Mouse (Mus musculus) olfactory bulb, adult 2 months (tissue): Measurements from ENCODE around the gene Trim41. TPM values are rescaled to one million over a fixed set of nuclear protein-coding genes. Genes with fewer than 3 reads are reported as not detected.
"Not testable (repeated sequence)": the region's sequence is repeated elsewhere in the genome, so short reads cannot be mapped to it uniquely, and the experiment has no call there.

Experiments used
- H3K27ac ChIP-seq: fragments of 200-500 bp; 2 replicates; pipeline ENCODE4 v1.5.1; 2012; ENCODE audit warnings: low read depth, low read length; ENCODE audit not compliant: insufficient read depth
- H3K4me1 ChIP-seq: fragments of 200-500 bp; 2 replicates; pipeline ENCODE4 v1.6.1; 2012; ENCODE audit warnings: low read length; ENCODE audit not compliant: control insufficient read depth, insufficient read depth
- H3K4me3 ChIP-seq: fragments of 200-500 bp; 2 replicates; pipeline ENCODE4 v1.5.1; 2012; ENCODE audit warnings: mild to moderate bottlenecking, low read depth, low read length, moderate library complexity; ENCODE audit not compliant: insufficient read depth
- CTCF ChIP-seq: fragments of 200-500 bp; IDR thresholded peaks from 2 replicates; pipeline ENCODE4 v1.5.1; 2012; ENCODE audit warnings: low read depth, mild to moderate bottlenecking, low read length, moderate library complexity; ENCODE audit not compliant: insufficient read depth
- POLR2A ChIP-seq: fragments of 200-500 bp; IDR thresholded peaks from 2 replicates; pipeline ENCODE4 v1.6.1; 2012; ENCODE audit warnings: mild to moderate bottlenecking, low read depth, low read length, moderate library complexity; ENCODE audit not compliant: insufficient read depth
- WGBS: fragments of 180-500 bp; shearing (Covaris S2); methylation state at CpG from one replicate; pipeline ENCODE4 v1.1.7; 2018; 5-methylcytosine and 5-hydroxymethylcytosine counted together
- polyA plus RNA-seq: library from polyadenylated mRNA; stranded (reverse); fragments of >200 nt; gene quantifications from 2 replicates; pipeline ENCODE4 v1.2.4, GENCODE M21; 2012; ENCODE audit warnings: low replicate concordance; ENCODE audit not compliant: missing spikeins, insufficient read depth, insufficient read length

Trim41 gene
- polyA plus RNA-seq, 1 experiment, result not detected

DNA sequence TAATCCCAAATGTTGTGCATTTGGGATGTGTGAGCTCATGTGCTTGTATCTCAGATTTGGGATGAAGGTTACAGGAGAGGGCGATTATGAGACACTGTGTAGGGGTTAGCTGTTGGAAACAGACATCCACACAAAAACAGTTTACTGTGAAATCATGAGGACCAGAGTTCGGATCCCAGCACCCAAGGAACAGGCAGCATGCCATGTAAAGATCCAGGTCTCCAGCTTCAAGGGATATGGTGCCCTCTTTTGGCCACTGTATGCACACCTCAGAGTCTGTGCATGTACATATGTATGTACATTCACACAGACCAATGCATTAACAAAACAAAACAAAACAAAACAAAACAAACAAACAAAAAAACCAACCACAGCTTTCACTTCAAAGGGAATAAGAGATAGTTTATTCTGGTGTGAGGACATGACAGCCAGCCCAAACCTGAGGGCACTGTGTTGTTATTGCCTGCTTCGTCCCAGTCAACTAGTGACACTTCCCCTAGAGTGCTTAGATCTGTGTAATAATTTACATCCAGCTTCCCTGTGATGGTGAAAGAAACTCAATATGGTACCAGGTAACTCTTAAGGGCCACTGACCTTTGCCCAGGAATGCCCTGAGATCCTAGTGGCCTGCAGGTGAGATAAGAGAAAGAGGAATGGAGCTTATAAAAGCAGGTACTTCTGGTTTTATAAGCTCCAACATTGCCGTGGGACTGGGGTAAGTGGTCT, 34.3 kb upstream of the Trim41 start:
- peaks cover 3% of the 10 kb centered on the region for H3K4me1 ChIP-seq
- TF ChIP-seq POLR2A (no peak), CTCF (no peak)
- H3K4me3 ChIP-seq, result no peak overlapping the region
- WGBS, result 79% methylated on average over 4 of the region's 4 CpGs
- no peak overlapping the region for H3K27ac ChIP-seq

DNA sequence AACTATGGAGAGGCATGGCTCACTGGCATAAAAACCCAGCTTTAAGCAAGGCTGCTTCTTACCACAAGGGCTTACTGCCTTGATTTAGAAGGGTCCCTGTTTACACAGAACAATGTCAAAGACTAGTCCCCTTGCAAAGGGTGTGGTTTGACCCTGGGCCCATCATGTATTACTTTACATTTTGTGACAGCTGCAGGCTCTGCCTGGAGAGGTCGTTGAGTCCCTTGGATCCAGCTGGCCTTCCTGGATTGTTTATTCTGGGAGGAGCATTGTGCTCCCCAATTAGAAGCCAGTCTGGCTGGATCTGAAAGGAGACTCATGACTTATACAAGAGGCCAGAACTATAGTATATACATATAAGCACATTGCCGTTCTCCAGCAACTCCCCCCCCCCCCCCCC, 33.1 kb upstream of the Trim41 start:
- TF ChIP-seq POLR2A (no peak), CTCF (no peak)
- WGBS, result 56% methylated on average over 2 of the region's 2 CpGs
- Histone ChIP-seq H3K4me3 (no peak overlapping the region), H3K4me1 (peaks cover 3% of the 10 kb centered on the region), H3K27ac (no peak overlapping the region)

DNA sequence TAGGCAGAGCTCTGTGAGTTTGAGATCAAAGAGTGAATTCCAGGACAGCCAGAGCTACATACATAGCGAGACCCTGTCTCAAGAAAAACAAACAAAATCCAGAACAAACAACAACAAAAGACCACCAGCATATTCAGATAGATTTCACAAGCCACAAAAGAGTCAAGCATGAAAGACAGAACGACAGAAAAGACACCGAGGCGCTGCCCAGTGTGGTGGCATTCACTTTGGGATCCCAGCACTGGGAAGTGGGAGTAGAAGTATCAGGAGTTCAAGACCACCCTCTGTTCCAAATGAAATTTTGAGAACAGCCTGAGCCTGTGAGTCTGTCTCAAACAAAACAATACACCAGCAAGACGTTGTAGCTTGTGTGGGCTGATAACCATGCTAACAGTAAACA, 29.7 kb upstream of the Trim41 start:
- H3K27ac ChIP-seq, result no peak overlapping the region
- WGBS, result 66% methylated on average over 5 of the region's 5 CpGs
- H3K4me1 ChIP-seq, result no peaks in the 10 kb centered on the region
- no peak overlapping the region for H3K4me3 ChIP-seq
- TF ChIP-seq CTCF (no peak), POLR2A (no peak)

DNA sequence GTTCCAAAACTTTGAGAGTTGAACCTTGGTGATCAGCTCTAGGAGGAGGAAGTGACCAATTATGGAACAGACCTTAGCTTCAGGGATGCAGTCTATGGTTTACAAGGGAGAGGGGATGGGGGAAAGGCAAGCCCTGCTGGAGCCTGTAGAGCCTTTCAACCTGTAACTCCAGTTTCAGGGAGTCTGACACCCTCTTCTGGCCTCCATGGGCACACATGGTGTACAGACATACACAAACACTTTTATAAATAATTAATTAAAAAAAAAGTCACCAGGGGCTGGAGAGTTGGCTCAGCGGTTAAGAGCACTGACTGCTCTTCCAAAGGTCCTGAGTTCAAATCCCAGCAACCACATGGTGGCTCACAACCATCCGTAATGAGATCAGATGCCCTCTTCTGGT, 29.2 kb upstream of the Trim41 start:
- H3K4me3 ChIP-seq, H3K4me1 ChIP-seq, H3K27ac ChIP-seq: not testable (repeated sequence)
- 86% methylated on average over 2 of the region's 2 CpGs for WGBS

DNA sequence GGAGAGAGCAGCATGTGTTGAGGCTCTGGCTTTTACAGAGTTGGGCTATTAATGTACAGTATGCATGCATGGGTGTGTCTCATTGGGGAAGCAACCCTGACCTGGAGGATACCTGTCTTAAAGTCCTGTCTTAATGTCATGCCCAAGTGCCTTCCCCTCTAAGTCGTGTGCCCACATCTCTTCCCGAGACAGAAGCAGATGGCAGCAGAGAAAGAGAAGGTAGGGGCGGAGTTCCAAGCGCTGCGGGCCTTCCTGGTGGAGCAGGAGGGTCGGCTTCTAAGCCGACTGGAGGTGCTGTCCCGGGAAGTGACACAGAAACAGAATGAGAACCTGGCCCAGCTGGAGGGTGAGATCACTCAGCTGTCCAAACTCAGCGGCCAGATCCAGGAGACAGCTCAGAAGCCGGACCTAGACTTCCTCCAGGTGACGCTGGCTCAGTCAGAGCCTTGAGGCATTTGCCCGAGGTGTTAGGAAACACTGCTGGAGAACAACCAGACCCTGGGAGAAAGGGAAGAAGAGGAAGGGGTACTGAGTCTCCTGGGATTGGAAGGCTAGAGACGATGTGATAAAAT, 28.2 kb upstream of the Trim41 start:
- Histone ChIP-seq H3K4me1 (no peaks in the 10 kb centered on the region), H3K27ac (no peak overlapping the region), H3K4me3 (no peak overlapping the region)
- 66% methylated on average over 13 of the region's 13 CpGs for WGBS
- TF ChIP-seq CTCF (no peak), POLR2A (no peak)

DNA sequence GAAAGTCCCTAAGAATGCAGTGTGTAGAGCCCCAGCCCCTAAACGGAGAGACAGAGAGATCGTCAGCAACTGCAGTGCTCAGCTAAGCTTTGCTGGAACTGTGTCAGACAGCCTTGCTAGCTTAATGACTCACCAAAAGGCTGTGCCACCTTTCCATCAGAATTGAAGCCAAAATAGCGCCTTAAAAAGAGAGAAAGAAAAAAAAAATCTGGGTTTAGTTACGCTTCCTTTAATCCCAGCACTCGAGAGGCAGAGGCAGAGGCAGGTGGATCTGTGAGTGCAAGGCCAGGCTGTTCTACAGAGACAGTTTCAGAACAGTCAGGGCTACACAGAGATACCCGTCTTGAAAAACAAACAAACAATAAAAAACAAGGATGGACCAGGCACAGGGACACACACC, 27.2 kb upstream of the Trim41 start:
- H3K4me1 ChIP-seq, result no peaks in the 10 kb centered on the region
- no peak overlapping the region for H3K4me3 ChIP-seq
- H3K27ac ChIP-seq, result no peak overlapping the region
- TF ChIP-seq CTCF (no peak), POLR2A (no peak)
- 61% methylated on average over 6 of the region's 6 CpGs for WGBS

DNA sequence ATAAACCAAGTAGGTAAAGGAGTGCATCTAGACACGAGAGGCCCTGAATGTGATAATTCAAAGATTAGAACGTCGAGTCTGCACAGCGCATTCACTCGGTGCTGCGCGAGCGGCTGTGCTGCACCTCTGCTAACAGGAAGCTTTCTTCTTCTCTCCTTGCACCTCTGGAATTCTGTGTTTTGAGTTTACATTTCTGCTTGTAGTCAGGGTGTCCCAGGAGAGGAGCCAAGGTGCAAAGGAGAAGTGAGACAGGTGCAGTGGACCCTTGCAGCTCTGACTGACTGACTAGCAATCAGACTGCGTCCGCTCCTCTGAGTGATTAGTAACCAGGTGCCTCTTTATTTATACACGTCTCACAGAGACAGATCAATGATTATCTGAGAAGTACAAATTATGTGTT, 26.0 kb upstream of the Trim41 start:
- no peak overlapping the region for H3K27ac ChIP-seq
- no peak overlapping the region for H3K4me3 ChIP-seq
- peaks cover 3% of the 10 kb centered on the region; the same call in 1 of the 2 replicates for H3K4me1 ChIP-seq
- TF ChIP-seq CTCF, result no peak
- WGBS, result 90% methylated on average over 11 of the region's 11 CpGs

DNA sequence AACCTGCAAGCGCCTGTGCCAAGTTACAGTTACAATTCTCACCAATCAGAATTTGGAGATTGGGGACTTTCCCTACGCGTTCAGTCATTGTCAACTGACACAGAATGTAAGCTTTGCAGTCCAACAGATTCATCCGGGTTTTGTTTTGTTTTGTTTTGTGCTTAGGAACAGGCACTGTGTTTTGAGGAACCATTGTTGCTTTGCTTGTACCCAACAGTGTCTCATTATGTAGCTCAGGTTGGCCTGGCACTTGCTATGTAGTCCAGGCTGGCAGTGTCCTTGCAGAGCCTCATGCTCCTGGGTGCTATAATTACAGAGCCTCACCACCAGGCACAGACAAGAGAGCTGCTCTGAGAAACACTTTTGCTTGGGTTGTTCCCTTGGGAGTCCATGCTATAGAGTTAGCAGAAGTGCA, 25.2 kb upstream of the Trim41 start:
- TF ChIP-seq POLR2A (no peak), CTCF (no peak)
- Histone ChIP-seq H3K4me3 (no peak overlapping the region), H3K4me1 (peaks cover 5% of the 10 kb centered on the region; the same call in 1 of the 2 replicates), H3K27ac (no peak overlapping the region)
- 89% methylated on average over 4 of the region's 4 CpGs for WGBS

DNA sequence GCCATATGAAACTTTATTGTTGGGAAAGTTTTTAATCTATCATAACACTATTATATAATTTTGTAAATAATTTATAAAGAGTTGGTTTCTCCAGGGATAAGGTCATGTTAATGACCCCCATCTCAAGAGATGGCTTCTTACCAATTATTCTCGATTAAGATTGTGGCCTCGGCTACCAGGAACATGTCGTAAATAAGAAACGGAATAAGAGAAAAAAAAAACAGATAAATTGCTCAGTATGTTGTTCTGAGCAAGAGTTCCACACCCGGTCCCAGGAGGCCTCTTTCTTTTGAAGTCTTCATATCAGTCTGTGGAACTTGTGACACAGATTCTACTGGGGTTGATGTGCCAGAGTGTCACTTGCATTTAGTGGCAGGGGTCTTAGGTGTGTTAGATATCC, 24.1 kb upstream of the Trim41 start:
- H3K27ac ChIP-seq, result no peak overlapping the region
- H3K4me3 ChIP-seq, result no peak overlapping the region
- H3K4me1 ChIP-seq, result peaks cover 9% of the 10 kb centered on the region
- no peak for TF ChIP-seq CTCF
- no peak for TF ChIP-seq POLR2A
- WGBS, result 95% methylated on average over 5 of the region's 5 CpGs

DNA sequence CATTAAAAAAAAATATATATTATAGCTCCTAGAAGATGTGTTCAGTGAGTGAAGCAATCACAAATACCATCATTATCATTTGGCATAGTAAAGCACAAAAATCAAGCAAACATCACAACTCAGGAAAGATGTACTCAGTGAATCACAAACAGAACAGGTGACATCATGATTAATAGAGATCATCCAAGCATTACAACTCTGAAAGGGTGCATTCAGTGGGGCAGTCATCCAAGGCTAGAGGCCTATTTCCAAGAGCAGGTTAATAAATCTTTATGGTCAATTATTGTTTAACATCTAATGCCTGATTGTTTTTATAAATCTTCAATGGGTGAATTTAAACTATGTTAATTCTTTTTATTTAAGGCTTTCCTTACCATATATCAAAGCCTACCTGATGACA, 23.7 kb upstream of the Trim41 start:
- Histone ChIP-seq H3K27ac (no peak overlapping the region), H3K4me3 (no peak overlapping the region), H3K4me1 (peaks cover 9% of the 10 kb centered on the region)
- TF ChIP-seq CTCF, result no peak
- TF ChIP-seq POLR2A, result no peak
